Mouse (Mus musculus): ENCODE measurements at regions not wholly inside any gene's neighbourhood (a gene's known extent, or its start where the extent isn't known, plus 50 kb on each side); places are given as distances from the start of the nearest gene placed in this dataset.

GRCm38 (mm10) chr10:117438614-117439193 lies 58.9 kb upstream of the Cpsf6 start:
- Histone ChIP-seq H3K4me2 (no peak overlapping the region), H3K4me3 (ENCODE audit: low read depth, low read length) (no peak overlapping the region), H3K36me3 (ENCODE audit: control insufficient read depth, insufficient read depth, low read length) (no peaks in the 10 kb centered on the region), H3K27me3 (ENCODE audit: control insufficient read depth, insufficient read depth, low read length) (peaks cover 16% of the 10 kb centered on the region), H3K4me1 (ENCODE audit: control insufficient read depth, insufficient read depth, low read length) (peaks cover 5% of the 10 kb centered on the region; the same call in 1 of the 2 replicates), H3K9me3 (ENCODE audit: control insufficient read depth, low read length) (peaks cover 5% of the 10 kb centered on the region; the same call in 1 of the 2 replicates), H3K9ac (ENCODE audit: low read length) (no peak overlapping the region), H3K27ac (ENCODE audit: low read depth, low read length) (no peak overlapping the region)
- DNase-seq (ENCODE audit: low spot score, missing footprints): no peak
- 92% methylated on average over 3 of the region's 3 CpGs for WGBS
- no peak for ATAC-seq (ENCODE audit: low FRiP score)

- peaks cover 13% of the 10 kb centered on the region for H3K27me3 ChIP-seq (ENCODE audit: control insufficient read depth, insufficient read depth, low read length)
Observed at GRCm38 (mm10) chr10:117437970-117438369, 58.2 kb upstream of the Cpsf6 start.

GRCm38 (mm10) chr10:117436875-117437715 lies 57.3 kb upstream of the Cpsf6 start:
- Histone ChIP-seq H3K36me3 (ENCODE audit: control insufficient read depth, insufficient read depth, low read length) (no peaks in the 10 kb centered on the region), H3K4me3 (ENCODE audit: low read depth, low read length) (no peak overlapping the region), H3K9me3 (ENCODE audit: control insufficient read depth, low read length) (no peaks in the 10 kb centered on the region; the same call in 1 of the 2 replicates), H3K9ac (ENCODE audit: low read length) (no peak overlapping the region), H3K27me3 (ENCODE audit: control insufficient read depth, insufficient read depth, low read length) (peaks cover 11% of the 10 kb centered on the region), H3K4me2 (no peak overlapping the region), H3K27ac (ENCODE audit: low read depth, low read length) (no peak overlapping the region), H3K4me1 (ENCODE audit: control insufficient read depth, insufficient read depth, low read length) (peaks cover 5% of the 10 kb centered on the region; the same call in 1 of the 2 replicates)
- DNase-seq (ENCODE audit: low spot score, missing footprints) (no peak), ATAC-seq (ENCODE audit: low FRiP score) (no peak)
- WGBS: 47% methylated on average over 27 of the region's 27 CpGs

More at GRCm38 (mm10) chr10:117437970-117438369, 58.2 kb upstream of the Cpsf6 start:
- no peak overlapping the region for H3K27ac ChIP-seq (ENCODE audit: low read depth, low read length)
- 93% methylated on average over 2 of the region's 2 CpGs for WGBS
- H3K4me2 ChIP-seq: no peak overlapping the region
- no peak overlapping the region for H3K9ac ChIP-seq (ENCODE audit: low read length)
- no peak overlapping the region for H3K4me3 ChIP-seq (ENCODE audit: low read depth, low read length)
- H3K36me3 ChIP-seq (ENCODE audit: control insufficient read depth, insufficient read depth, low read length): no peaks in the 10 kb centered on the region
- H3K4me1 ChIP-seq (ENCODE audit: control insufficient read depth, insufficient read depth, low read length): peaks cover 5% of the 10 kb centered on the region; the same call in 1 of the 2 replicates
- peaks cover 2% of the 10 kb centered on the region; the same call in 1 of the 2 replicates for H3K9me3 ChIP-seq (ENCODE audit: control insufficient read depth, low read length)
- DNase-seq (ENCODE audit: low spot score, missing footprints): no peak
- no peak for ATAC-seq (ENCODE audit: low FRiP score)

- DNase-seq (ENCODE audit: low spot score, missing footprints) (no peak), ATAC-seq (ENCODE audit: low FRiP score) (no peak)
- WGBS: 59% methylated on average over 8 of the region's 8 CpGs
- Histone ChIP-seq H3K4me3 (ENCODE audit: low read depth, low read length) (no peak overlapping the region), H3K9me3 (ENCODE audit: control insufficient read depth, low read length) (no peaks in the 10 kb centered on the region; the same call in 1 of the 2 replicates), H3K36me3 (ENCODE audit: control insufficient read depth, insufficient read depth, low read length) (no peaks in the 10 kb centered on the region), H3K4me1 (ENCODE audit: control insufficient read depth, insufficient read depth, low read length) (peaks cover 4% of the 10 kb centered on the region; the same call in 1 of the 2 replicates), H3K4me2 (no peak overlapping the region), H3K9ac (ENCODE audit: low read length) (no peak overlapping the region), H3K27me3 (ENCODE audit: control insufficient read depth, insufficient read depth, low read length) (peaks cover 11% of the 10 kb centered on the region), H3K27ac (ENCODE audit: low read depth, low read length) (no peak overlapping the region)
Observed at GRCm38 (mm10) chr10:117436308-117436874, 56.6 kb upstream of the Cpsf6 start.

GRCm38 (mm10) chr10:117435734-117436121 lies 55.9 kb upstream of the Cpsf6 start:
- H3K36me3 ChIP-seq (ENCODE audit: control insufficient read depth, insufficient read depth, low read length): no peaks in the 10 kb centered on the region
- no peak overlapping the region for H3K9ac ChIP-seq (ENCODE audit: low read length)
- WGBS: 56% methylated on average over 12 of the region's 12 CpGs
- peaks cover 11% of the 10 kb centered on the region for H3K27me3 ChIP-seq (ENCODE audit: control insufficient read depth, insufficient read depth, low read length)
- no peaks in the 10 kb centered on the region; the same call in 1 of the 2 replicates for H3K4me1 ChIP-seq (ENCODE audit: control insufficient read depth, insufficient read depth, low read length)
- no peak overlapping the region for H3K27ac ChIP-seq (ENCODE audit: low read depth, low read length)
- no peak for DNase-seq (ENCODE audit: low spot score, missing footprints)
- ATAC-seq (ENCODE audit: low FRiP score): no peak
- no peak overlapping the region for H3K4me3 ChIP-seq (ENCODE audit: low read depth, low read length)
- no peak overlapping the region for H3K4me2 ChIP-seq
- no peaks in the 10 kb centered on the region; the same call in 1 of the 2 replicates for H3K9me3 ChIP-seq (ENCODE audit: control insufficient read depth, low read length)

- Histone ChIP-seq H3K4me1 (ENCODE audit: control insufficient read depth, insufficient read depth, low read length) (no peaks in the 10 kb centered on the region; the same call in 1 of the 2 replicates), H3K9ac (ENCODE audit: low read length) (no peak overlapping the region), H3K36me3 (ENCODE audit: control insufficient read depth, insufficient read depth, low read length) (no peaks in the 10 kb centered on the region), H3K27ac (ENCODE audit: low read depth, low read length) (no peak overlapping the region), H3K27me3 (ENCODE audit: control insufficient read depth, insufficient read depth, low read length) (peaks cover 7% of the 10 kb centered on the region), H3K4me3 (ENCODE audit: low read depth, low read length) (no peak overlapping the region), H3K4me2 (peak overlapping the region; percentile 26; the same call in 1 of the 2 replicates), H3K9me3 (ENCODE audit: control insufficient read depth, low read length) (no peaks in the 10 kb centered on the region; the same call in 1 of the 2 replicates)
- DNase-seq (ENCODE audit: low spot score, missing footprints) (peak; percentile 99), ATAC-seq (ENCODE audit: low FRiP score) (peak; percentile 72)
- WGBS: 21% methylated on average over 33 of the region's 33 CpGs
Observed at GRCm38 (mm10) chr10:117434871-117435733, 55.3 kb upstream of the Cpsf6 start.

- no peaks in the 10 kb centered on the region for H3K36me3 ChIP-seq (ENCODE audit: control insufficient read depth, insufficient read depth, low read length)
- H3K4me2 ChIP-seq: no peak overlapping the region
- ATAC-seq (ENCODE audit: low FRiP score) (no peak), DNase-seq (ENCODE audit: low spot score, missing footprints) (no peak)
- H3K9me3 ChIP-seq (ENCODE audit: control insufficient read depth, low read length): no peaks in the 10 kb centered on the region
- 97% methylated on average over 8 of the region's 8 CpGs for WGBS
- no peak overlapping the region for H3K4me3 ChIP-seq (ENCODE audit: low read depth, low read length)
- no peak overlapping the region for H3K9ac ChIP-seq (ENCODE audit: low read length)
- H3K4me1 ChIP-seq (ENCODE audit: control insufficient read depth, insufficient read depth, low read length): no peaks in the 10 kb centered on the region; the same call in 1 of the 2 replicates
- H3K27me3 ChIP-seq (ENCODE audit: control insufficient read depth, insufficient read depth, low read length): peaks cover 5% of the 10 kb centered on the region
- no peak overlapping the region for H3K27ac ChIP-seq (ENCODE audit: low read depth, low read length)
Observed at GRCm38 (mm10) chr10:117434293-117434842, 54.6 kb upstream of the Cpsf6 start.

- H3K9ac ChIP-seq (ENCODE audit: low read length): no peak overlapping the region
- H3K36me3 ChIP-seq (ENCODE audit: control insufficient read depth, insufficient read depth, low read length): no peaks in the 10 kb centered on the region
- no peaks in the 10 kb centered on the region for H3K9me3 ChIP-seq (ENCODE audit: control insufficient read depth, low read length)
- H3K4me3 ChIP-seq (ENCODE audit: low read depth, low read length): no peak overlapping the region
- no peaks in the 10 kb centered on the region; the same call in 1 of the 2 replicates for H3K4me1 ChIP-seq (ENCODE audit: control insufficient read depth, insufficient read depth, low read length)
- no peak overlapping the region for H3K27ac ChIP-seq (ENCODE audit: low read depth, low read length)
- no peak overlapping the region for H3K4me2 ChIP-seq
- ATAC-seq (ENCODE audit: low FRiP score): no peak
- DNase-seq (ENCODE audit: low spot score, missing footprints): no peak
- 93% methylated on average over 12 of the region's 12 CpGs for WGBS
- peaks cover 5% of the 10 kb centered on the region for H3K27me3 ChIP-seq (ENCODE audit: control insufficient read depth, insufficient read depth, low read length)
Observed at GRCm38 (mm10) chr10:117433547-117434292, 53.9 kb upstream of the Cpsf6 start.
